Mouse (Mus musculus) heart, postnatal 36 days (tissue): ENCODE data around the gene Lin37. TPM values are rescaled to one million over a fixed set of nuclear protein-coding genes. Genes with fewer than 3 reads are reported as not detected.
A peak's percentile ranks its signal among the peaks of the same experiment; 100 is the strongest.

ENCODE experiments used
- DNase-seq, 2 experiments: peaks; one replicate each; pipeline ENCODE4 v3.0.0; 2021 to 2022
- intact Hi-C: fragments of 180-260 bp; cut with DNase I; formaldehyde crosslinking; loops from one replicate; pipeline ENCODE4 v1.15.1; 2025
- total RNA-seq, 2 experiments: library from RNA; stranded (reverse); gene quantifications; 2 replicates each; pipeline ENCODE4 v1.2.3; 2021

Lin37 gene
- total RNA-seq, 2 experiments from 2014 or later: 13.4 to 16.0 TPM

- intact Hi-C loops: loop anchor here (1.0 to 5.0 kb wide), 4 partner anchors 24 to 384 kb away; partner anchors contain the start of genes Fam187b, Hspb6, Lsr and Proser3
- peak in 1 of 2 experiments; percentile 51 for DNase-seq
These were observed 28.4 kb upstream of the Lin37 start for GRCm38 (mm10) chr7:30587842-30588667.

DNA sequence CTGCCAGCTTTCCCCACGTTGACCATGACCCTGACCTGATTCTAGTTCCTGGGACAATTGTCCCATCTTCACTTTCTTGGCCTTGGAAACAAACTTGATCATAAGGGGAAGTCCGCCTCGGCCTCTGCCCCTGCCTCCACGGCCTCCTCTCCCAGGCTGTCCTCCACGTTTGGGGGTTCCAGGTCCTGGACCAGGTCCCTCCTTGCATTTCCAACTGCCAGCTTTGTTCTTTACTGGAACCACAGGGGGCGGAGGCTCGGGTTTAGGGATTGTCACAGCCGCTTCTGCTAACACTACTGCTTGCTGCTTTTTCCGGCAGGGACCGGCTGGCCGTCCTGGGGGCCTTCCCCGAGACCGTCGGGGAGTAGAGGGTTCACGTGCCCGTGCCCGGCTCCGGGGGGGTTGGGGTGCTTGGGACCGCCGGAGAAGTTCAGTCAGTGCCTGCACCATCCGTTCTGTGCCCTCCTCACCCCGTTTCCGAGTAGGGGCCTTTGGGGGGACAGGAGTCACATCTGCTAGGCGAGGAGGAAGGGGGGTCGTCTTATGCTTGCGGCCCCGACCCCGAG, 26.9 kb upstream of the Lin37 start:
- intact Hi-C loops: loop anchor here (1.0 to 5.0 kb wide), 4 partner anchors 22 to 386 kb away; partner anchors contain the start of genes Fam187b, Hspb6, Lsr and Proser3
- no peak for DNase-seq

DNA sequence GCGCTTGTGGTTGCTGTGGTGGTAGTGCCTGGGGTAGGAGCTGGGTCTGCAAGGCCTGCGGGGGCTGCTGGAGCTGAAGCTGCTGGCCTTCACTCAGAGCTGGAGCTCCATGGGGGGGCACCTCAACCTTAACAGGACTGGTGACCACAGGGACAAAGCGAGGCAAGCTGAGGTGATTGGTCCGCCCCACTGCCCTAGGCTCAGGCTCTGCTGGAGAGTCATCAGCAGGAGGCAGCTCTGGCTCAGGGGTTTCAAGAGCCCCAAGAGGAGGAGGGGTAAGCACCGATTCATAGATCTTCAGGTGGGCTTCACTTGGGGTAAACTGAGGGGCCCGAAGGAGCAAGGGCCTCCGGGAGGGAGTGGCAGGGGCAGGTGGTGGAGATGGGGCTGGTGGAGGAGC, 25.5 kb upstream of the Lin37 start:
- intact Hi-C loops: loop anchor here (5.0 kb wide), 3 partner anchors 33 to 387 kb away; partner anchors contain the start of genes Fam187b, Hspb6, Lsr and Proser3
- DNase-seq: no peak

GRCm38 (mm10) chr7:30584339-30584738, 24.7 kb upstream of the Lin37 start:
- DNase-seq: no peak
- intact Hi-C loops: no loop called here

GRCm38 (mm10) chr7:30581547-30581946, 21.9 kb upstream of the Lin37 start:
- intact Hi-C loops: no loop called here
- no peak for DNase-seq

GRCm38 (mm10) chr7:30579950-30580349, 20.3 kb upstream of the Lin37 start:
- intact Hi-C loops: no loop called here
- no peak for DNase-seq

DNA sequence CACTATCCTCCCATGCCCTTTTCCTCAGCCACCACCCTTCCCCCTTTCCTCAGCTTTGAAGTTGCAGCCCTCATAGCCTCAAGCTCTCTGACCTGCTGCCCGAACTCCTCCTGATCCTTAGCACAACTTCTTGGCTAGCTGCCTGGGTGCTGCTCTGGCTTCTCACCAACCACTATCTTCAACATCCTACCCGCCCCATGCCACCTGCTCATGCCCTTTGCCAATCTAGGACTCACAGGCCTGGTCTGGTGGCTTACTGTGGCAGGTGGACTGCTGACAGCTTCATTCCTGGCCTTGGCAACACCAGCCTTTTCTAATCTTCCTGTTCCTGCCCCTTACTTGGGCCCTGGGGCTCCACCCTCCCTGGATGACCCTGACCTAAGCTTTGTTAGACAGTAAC, 13.3 kb upstream of the Lin37 start:
- DNase-seq: peak in 1 of 2 experiments; percentile 53
- intact Hi-C loops: no loop called here

DNA sequence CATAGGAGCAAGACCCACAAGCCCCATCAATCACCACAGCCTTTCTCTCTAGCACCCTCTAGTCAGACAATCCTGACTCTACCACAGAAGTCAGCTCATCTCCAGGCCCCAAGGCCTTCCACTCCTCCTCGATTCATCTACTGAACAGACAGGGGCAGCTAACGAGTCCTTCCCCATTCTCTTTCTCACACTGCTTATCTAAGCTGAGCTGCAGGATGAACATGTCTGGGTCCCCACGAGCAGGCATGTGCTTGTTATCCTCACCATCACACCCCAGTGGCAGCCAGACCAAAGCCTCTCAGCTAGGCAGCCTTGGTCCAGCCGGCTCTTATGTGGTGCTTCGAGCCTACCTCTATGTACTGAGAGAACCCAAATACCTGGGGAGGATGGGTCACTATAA, 12.8 kb upstream of the Lin37 start:
- intact Hi-C loops: no loop called here
- no peak for DNase-seq

- intact Hi-C loops: no loop called here
- no peak for DNase-seq
These were observed 7.9 kb upstream of the Lin37 start for GRCm38 (mm10) chr7:30567555-30567954.

GRCm38 (mm10) chr7:30566033-30566432, 6.4 kb upstream of the Lin37 start:
- intact Hi-C loops: no loop called here
- no peak for DNase-seq

- no peak for DNase-seq
- intact Hi-C loops: loop anchor here (1.0 kb wide), 1 partner anchor 22 kb away; no protein-coding TSS in a partner anchor
These were observed 5.4 kb upstream of the Lin37 start, which contains the start of gene Igflr1 for GRCm38 (mm10) chr7:30564970-30565571. Gene Igflr1 (plus strand): TSS chr7:30565427.

DNA sequence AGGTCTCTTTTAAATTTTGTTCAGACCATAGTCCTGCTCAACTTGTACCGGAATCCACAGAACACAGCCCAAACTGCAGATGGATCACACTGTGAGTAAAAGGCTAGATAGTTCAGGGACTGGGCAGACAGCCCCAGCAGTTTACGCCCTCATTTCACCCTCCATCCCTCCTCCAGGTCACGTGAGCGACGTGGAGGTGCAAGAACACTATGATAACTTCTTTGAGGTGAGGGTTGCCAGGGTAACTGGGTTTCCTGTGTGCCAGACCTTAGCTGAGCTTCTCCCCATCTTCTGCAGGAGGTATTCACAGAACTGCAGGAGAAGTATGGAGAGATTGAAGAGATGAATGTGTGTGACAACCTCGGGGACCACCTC, 4.3 kb upstream of the Lin37 start:
- intact Hi-C loops: loop anchor here (1.0 kb wide), 1 partner anchor 23 kb away; no protein-coding TSS in a partner anchor
- no peak for DNase-seq

DNA sequence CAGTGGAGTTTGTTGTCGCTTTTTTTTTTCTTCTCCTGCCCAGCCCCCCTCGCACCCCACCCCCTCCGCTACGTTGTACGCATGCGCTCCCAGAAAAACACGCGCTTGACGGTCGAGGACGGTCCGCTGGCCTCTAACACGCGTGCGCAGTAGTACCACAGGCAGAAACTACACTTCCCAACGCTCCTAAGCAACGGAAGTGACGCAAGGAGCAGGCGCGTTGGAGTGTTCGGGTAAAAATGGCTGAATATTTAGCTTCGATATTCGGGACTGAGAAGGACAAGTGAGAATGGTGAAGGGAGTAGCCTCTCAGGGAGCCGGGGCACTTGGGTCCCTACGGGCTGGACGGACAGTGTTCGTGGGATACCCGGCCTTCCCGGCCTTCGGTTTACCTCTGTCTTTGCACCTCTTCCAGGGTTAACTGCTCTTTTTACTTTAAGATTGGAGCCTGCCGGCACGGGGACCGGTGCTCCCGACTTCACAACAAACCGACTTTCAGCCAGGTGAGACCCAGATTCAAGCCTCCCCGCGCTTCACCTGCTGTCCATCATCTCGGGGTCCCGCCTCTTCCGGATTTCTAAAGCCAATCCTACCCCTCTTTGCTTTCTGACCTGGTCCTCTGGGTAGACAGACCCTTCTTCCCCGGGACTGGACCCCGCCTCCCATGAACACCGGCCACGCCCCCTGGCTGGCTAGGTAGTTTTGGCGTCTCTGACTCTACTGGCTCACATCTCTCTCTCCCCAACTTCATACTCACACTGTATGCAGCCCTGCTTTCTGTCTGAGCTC, 3.7 kb upstream of the Lin37 start, which contains the start of the genes U2af1l4, Gm49396 and Psenen:
Gene U2af1l4 (plus strand): TSS at position 185 of the 789 bp plus-strand sequence.
Gene Gm49396 (plus strand): TSS at position 228 of the 789 bp plus-strand sequence.
Gene Psenen (minus strand): TSS at position 511 of the 789 bp plus-strand sequence.
- intact Hi-C loops: no loop called here
- DNase-seq: peak; percentile 91 to 94

DNA sequence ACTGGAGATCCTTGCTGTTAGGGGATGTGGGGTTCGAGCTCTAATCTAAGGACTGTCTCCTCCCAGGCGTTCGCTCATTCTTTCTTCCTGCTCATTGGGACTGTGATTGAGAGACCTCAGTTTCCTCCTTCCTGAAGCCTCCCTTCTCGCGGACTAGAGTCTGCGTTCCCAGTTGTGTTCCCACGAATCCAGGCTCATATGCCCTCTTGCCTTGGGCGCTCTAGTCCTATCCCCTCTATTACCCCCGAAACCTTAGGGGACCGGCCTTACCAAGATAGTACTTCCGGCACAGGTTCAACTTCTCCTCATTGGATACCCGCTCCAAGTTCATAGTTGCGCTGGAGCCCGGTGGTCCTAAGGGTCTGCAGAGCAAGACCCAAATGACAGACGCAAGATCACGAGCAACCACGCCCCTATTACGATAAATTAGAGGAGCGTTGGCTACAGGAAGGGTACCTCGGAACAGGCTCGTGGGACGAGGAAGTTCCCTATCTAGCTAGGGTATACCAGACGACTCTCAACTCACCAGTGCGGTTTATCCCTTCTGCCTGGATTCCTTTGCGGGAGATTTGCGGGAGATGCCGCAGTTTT, 3.0 kb upstream of the Lin37 start:
- intact Hi-C loops: no loop called here
- peak in 1 of 2 experiments; percentile 27 for DNase-seq

DNA sequence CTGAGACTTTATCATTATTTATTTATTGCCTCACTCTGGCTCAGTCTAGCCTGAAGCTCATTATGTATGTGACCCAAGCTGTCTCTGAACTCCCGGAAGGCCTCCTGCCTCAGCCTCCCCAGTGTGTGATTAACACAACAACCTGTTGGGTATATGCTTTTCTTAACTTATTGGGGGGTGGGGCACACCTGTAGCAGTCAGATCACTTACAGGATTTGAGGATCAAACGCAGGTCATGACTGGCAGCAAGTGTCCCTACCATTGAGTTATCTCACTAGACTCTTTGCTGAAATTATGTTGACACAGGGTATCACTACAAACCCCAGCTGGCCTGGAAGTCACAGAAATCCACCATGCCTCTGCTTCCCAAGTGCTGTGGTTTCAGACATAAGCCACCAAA, 658 bp upstream of the Lin37 start:
- intact Hi-C loops: no loop called here

GRCm38 (mm10) chr7:30558656-30559442, 789 bp downstream of the Lin37 start:
- intact Hi-C loops: no loop called here
- DNase-seq: no peak

More for the DNA sequence above, 658 bp upstream of the Lin37 start:
- no peak for DNase-seq

GRCm38 (mm10) chr7:30557901-30558514, 1.6 kb downstream of the Lin37 start:
- DNase-seq: no peak

DNA sequence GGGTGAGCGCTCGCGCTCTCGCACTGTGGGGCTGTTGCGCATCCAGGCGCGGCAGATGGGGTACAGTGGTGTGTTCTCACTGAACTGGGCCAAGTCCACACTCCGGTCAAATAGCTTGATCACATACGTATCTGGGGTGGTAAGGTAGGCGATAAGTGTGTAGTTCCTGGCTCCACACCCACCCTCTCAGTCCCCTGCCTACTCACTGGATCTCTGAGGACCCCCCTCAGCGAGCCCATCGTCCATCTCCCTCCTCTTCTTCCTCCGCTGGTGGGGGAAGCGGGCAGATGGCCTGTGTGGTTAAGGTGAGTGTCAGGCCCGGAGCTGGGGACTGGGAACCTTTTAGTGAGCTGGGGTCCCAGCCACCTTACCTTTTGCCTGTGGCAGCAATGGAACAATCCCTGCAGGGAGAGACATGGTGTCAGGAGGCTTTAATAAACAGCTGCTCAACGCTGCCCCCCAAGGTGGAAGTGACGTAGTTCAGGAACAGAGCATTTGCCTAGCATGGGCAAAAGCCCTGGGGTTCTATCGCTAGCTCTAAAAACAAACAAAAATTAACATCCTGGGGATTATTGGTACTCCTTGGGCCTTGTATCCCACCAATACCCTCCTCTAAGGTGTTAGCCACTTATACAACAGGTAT, 2.6 kb downstream of the Lin37 start:
- no peak for DNase-seq
- intact Hi-C loops: no loop called here

More at GRCm38 (mm10) chr7:30557901-30558514, 1.6 kb downstream of the Lin37 start:
- intact Hi-C loops: no loop called here
